Mouse (Mus musculus): ENCODE results near the gene Atg10. TPM values are rescaled to one million over a fixed set of nuclear protein-coding genes. Genes with fewer than 3 reads are reported as not detected.

Gene Atg10
- polyA plus RNA-seq, 1 experiment from 2014 or later, result 4.8 TPM

DNA sequence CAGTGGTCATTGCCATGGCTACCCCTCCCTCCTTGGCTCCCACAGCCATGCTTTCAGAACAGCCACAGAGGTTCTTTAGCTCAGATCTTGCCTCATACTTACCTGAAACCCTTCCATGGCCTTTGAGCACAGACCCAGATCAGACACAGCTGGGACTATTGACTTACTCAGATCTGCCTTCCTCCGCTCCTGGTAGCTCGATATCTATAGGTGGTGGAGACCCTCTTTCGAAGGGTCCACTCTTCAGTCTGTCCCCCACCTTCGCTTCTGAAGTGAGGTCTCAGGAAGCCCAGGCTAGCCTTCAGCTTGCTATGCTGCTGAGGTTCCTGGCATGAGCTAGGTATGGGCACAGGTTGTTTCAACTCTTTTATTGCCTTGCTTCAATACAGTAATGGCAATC is 309.0 kb downstream of the Atg10 start:
- no peaks in the 10 kb centered on the region for H3K9me3 ChIP-seq (ENCODE audit: low read length)
- DNase-seq, result no peak
- no peak overlapping the region for H3K9ac ChIP-seq (replicated peaks)
- 90% methylated on average over 4 of the region's 4 CpGs for WGBS (ENCODE audit: insufficient replicate concordance)
- H3K4me3 ChIP-seq (ENCODE audit: low read depth, low read length), result no peak overlapping the region
- ATAC-seq, result no peak
- H3K27ac ChIP-seq (ENCODE audit: low read depth), result no peak overlapping the region
- no peaks in the 10 kb centered on the region for H3K4me1 ChIP-seq (ENCODE audit: insufficient read depth)
- no peak for TF ChIP-seq CTCF (IDR thresholded peaks at IDR 0.05; ENCODE audit: low read depth)
- no peak for TF ChIP-seq EP300 (IDR thresholded peaks at IDR 0.05; ENCODE audit: low read depth)
- no peak overlapping the region for H3K4me2 ChIP-seq (ENCODE audit: low read depth, low read length)
- H3K36me3 ChIP-seq (replicated peaks; ENCODE audit: insufficient read depth, low read length), result no peaks in the 10 kb centered on the region
- H3K27me3 ChIP-seq (ENCODE audit: insufficient read depth, low read length), result no peaks in the 10 kb centered on the region

DNA sequence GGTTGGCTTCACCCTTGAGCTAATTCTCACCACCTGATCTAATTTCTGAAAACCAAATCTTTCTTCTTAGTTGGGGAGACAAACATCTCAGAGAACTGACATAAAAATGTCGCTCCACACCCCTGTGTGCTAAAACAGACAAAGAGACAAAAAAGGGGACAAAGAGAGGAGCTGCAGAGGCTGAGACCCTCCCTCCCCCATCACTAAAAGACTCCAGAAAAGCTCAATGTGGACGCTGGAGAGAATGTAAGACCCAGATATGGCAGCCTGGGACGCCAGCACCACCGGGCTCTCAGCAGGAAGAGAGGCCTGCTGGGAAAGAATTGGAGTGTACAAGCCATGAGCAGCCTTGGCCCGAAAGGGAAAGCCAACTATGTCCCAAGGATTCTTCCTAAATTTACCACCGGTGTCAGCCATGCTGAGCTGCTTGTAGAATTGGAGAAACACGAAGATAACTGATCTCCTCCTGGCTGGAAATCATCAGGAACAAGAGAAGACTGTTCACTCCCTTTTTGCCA is 310.0 kb downstream of the Atg10 start:
- Histone ChIP-seq H3K9ac (replicated peaks) (no peak overlapping the region), H3K4me1 (ENCODE audit: insufficient read depth) (no peaks in the 10 kb centered on the region), H3K27me3 (ENCODE audit: insufficient read depth, low read length) (no peaks in the 10 kb centered on the region), H3K9me3 (ENCODE audit: low read length) (no peaks in the 10 kb centered on the region), H3K36me3 (replicated peaks; ENCODE audit: insufficient read depth, low read length) (no peaks in the 10 kb centered on the region), H3K4me2 (ENCODE audit: low read depth, low read length) (no peak overlapping the region), H3K4me3 (ENCODE audit: low read depth, low read length) (no peak overlapping the region), H3K27ac (ENCODE audit: low read depth) (no peak overlapping the region)
- TF ChIP-seq EP300 (IDR thresholded peaks at IDR 0.05; ENCODE audit: low read depth), result no peak
- TF ChIP-seq CTCF (IDR thresholded peaks at IDR 0.05; ENCODE audit: low read depth), result no peak
- ATAC-seq, result no peak
- no peak for DNase-seq
- WGBS (ENCODE audit: insufficient replicate concordance), result 62% methylated on average over 7 of the region's 7 CpGs

DNA sequence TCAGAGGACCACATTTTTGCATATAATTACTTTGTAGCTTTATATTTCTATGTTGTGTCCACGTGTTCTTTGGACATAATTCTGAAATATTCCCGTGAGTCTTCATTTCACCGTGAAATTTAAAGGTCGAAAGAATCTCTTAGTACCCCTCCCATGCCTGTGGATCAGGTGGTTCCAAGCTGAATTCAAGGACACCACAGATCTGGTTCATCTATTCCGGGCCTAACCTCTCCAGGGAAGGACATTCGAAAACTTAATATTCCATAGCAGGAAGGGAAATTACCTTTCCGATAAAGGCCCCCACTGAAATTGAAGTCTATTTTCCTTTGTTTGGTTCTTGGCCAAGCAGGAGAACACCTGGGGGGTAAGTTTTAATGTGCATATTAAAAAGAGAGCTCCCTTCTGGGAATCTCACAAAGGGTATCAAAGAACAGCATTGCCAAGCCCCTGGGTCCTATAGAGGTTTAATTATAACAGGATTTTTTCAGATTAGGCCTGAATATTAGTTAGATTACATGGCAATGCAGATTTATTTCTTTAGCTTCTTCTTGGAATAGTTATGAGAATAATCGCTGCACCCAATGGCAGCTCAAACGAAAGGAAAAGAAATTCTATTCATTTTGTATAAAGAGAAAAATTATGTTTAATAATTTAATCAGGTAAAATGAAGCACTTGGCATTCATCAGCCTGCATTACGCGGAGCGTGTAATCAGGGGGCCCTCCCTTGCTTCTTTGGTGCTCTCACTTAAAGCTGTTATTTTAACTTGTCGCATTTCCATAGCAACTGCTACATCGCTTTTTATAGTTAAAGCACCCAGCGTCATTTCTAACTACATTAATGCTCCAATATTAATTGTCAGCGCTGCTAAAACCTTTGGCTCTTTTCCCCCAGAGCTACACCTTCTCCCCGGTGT is 310.8 kb downstream of the Atg10 start:
- Histone ChIP-seq H3K27me3 (ENCODE audit: insufficient read depth, low read length) (no peaks in the 10 kb centered on the region), H3K4me1 (ENCODE audit: insufficient read depth) (no peaks in the 10 kb centered on the region), H3K36me3 (replicated peaks; ENCODE audit: insufficient read depth, low read length) (no peaks in the 10 kb centered on the region), H3K9ac (replicated peaks) (no peak overlapping the region), H3K27ac (ENCODE audit: low read depth) (no peak overlapping the region), H3K4me3 (ENCODE audit: low read depth, low read length) (no peak overlapping the region), H3K9me3 (ENCODE audit: low read length) (no peaks in the 10 kb centered on the region), H3K4me2 (ENCODE audit: low read depth, low read length) (no peak overlapping the region)
- WGBS (ENCODE audit: insufficient replicate concordance), result 84% methylated on average over 17 of the region's 17 CpGs
- ATAC-seq (no peak), DNase-seq (no peak)
- TF ChIP-seq EP300 (IDR thresholded peaks at IDR 0.05; ENCODE audit: low read depth) (no peak), CTCF (IDR thresholded peaks at IDR 0.05; ENCODE audit: low read depth) (no peak)

DNA sequence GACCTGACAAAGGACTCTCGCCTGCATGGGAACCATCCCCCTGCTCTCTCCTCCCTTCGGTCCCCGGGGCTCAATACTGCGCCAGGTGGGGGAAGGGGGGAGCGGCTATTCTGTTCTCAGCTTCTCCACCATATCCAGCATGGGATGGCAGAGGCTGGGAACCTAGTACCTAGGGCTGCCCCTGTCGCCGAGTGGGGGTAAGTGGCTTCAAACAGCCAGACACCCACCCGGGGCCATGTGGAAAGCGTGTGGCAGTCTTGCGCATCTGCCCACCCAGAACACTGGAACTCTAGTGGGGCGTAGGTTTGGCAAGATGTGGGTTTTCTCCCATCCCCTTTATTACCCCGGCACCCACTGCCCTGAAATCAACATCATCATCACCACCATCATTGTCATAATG is 316.4 kb downstream of the Atg10 start:
- Histone ChIP-seq H3K4me2 (ENCODE audit: low read depth, low read length) (no peak overlapping the region), H3K36me3 (replicated peaks; ENCODE audit: insufficient read depth, low read length) (no peaks in the 10 kb centered on the region), H3K4me1 (ENCODE audit: insufficient read depth) (no peaks in the 10 kb centered on the region), H3K9me3 (ENCODE audit: low read length) (no peaks in the 10 kb centered on the region), H3K27me3 (ENCODE audit: insufficient read depth, low read length) (no peaks in the 10 kb centered on the region), H3K4me3 (ENCODE audit: low read depth, low read length) (no peak overlapping the region), H3K9ac (replicated peaks) (no peak overlapping the region), H3K27ac (ENCODE audit: low read depth) (no peak overlapping the region)
- ATAC-seq (no peak), DNase-seq (no peak)
- WGBS (ENCODE audit: insufficient replicate concordance), result 86% methylated on average over 12 of the region's 12 CpGs
- TF ChIP-seq EP300 (IDR thresholded peaks at IDR 0.05; ENCODE audit: low read depth), result no peak
- TF ChIP-seq CTCF (IDR thresholded peaks at IDR 0.05; ENCODE audit: low read depth), result no peak

DNA sequence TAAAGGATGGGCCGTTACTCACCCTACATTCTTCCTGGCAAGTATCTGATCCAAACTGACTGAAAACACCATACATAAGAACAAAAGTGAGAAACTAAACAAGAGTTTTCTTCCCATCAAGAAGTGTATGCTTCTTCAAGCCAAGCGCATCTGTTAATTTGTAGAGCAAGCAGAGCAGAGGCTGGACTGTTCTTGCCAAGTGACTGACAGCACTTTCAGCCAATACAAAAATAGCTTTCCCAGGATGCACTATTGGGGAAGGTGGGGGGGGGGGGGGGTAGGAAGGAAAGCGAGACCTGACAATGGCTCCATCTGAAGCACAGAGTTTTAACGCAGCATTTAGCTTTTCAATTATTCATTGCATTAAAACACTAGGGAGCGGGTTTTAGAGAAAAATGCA is 318.6 kb downstream of the Atg10 start, which contains the start of gene Atp6ap1l:
Atp6ap1l (minus strand) TSS at position 180 of the 400 bp plus-strand sequence.
- 85% methylated on average over 5 of the region's 5 CpGs for WGBS (ENCODE audit: insufficient replicate concordance)

DNA sequence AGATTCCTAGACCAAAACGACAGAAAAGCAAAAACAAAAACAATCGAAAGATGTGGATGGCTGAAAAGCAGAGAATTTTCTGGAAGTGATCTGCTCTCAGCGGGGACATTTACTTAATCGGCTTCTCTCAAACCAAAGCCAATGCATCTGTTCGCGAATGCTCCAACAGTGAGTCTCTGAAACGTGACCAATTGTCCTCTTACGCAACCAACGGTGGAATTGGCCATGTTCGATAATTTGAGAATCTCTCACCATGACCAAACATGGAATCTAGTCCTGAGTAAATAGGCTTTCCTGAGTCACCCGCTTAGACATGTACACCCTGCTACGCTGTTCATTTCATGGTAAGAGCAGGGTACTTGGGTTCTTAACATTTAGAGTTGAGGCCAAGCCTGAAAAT is 326.9 kb downstream of the Atg10 start:
- H3K9me3 ChIP-seq (ENCODE audit: low read length), result peaks cover 4% of the 10 kb centered on the region; the same call in 1 of the 2 replicates
- H3K27ac ChIP-seq (ENCODE audit: low read depth), result no peak overlapping the region
- H3K4me2 ChIP-seq (ENCODE audit: low read depth, low read length), result no peak overlapping the region
- H3K27me3 ChIP-seq (ENCODE audit: insufficient read depth, low read length), result no peaks in the 10 kb centered on the region
- TF ChIP-seq CTCF (IDR thresholded peaks at IDR 0.05; ENCODE audit: low read depth) (no peak), EP300 (IDR thresholded peaks at IDR 0.05; ENCODE audit: low read depth) (no peak)
- H3K36me3 ChIP-seq (replicated peaks; ENCODE audit: insufficient read depth, low read length), result no peaks in the 10 kb centered on the region
- peak; percentile 41; the same call in 1 of the 2 replicates for ATAC-seq
- H3K4me1 ChIP-seq (ENCODE audit: insufficient read depth), result no peaks in the 10 kb centered on the region
- H3K4me3 ChIP-seq (ENCODE audit: low read depth, low read length), result no peak overlapping the region
- no peak for DNase-seq
- H3K9ac ChIP-seq (replicated peaks), result no peak overlapping the region
- 76% methylated on average over 12 of the region's 12 CpGs for WGBS (ENCODE audit: insufficient replicate concordance)

More for the DNA sequence above, 318.6 kb downstream of the Atg10 start, which contains the start of gene Atp6ap1l:
- DNase-seq (no peak), ATAC-seq (no peak)
- TF ChIP-seq EP300 (IDR thresholded peaks at IDR 0.05; ENCODE audit: low read depth), result no peak
- TF ChIP-seq CTCF (IDR thresholded peaks at IDR 0.05; ENCODE audit: low read depth), result no peak
- Histone ChIP-seq H3K4me1 (ENCODE audit: insufficient read depth) (no peaks in the 10 kb centered on the region), H3K4me2 (ENCODE audit: low read depth, low read length) (no peak within 1 kb of the TSS), H3K27me3 (ENCODE audit: insufficient read depth, low read length) (no peaks in the 10 kb centered on the region), H3K9me3 (ENCODE audit: low read length) (no peaks in the 10 kb centered on the region), H3K27ac (ENCODE audit: low read depth) (no peak within 1 kb of the TSS), H3K36me3 (replicated peaks; ENCODE audit: insufficient read depth, low read length) (no peaks in the 10 kb centered on the region), H3K9ac (replicated peaks) (no peak within 1 kb of the TSS), H3K4me3 (ENCODE audit: low read depth, low read length) (no peak within 1 kb of the TSS)
